8 mouse cellular contexts compared by ENCODE assay signal in genomic region chr12:84218289-84219120, GRCm38 (mm10). TPM values are rescaled to one million over a fixed set of nuclear protein-coding genes. Genes with fewer than 3 reads are reported as not detected.
A peak's percentile ranks its signal among the peaks of the same experiment; 100 is the strongest.
DNase-seq lines count a peak whose midpoint lies in the region; ATAC-seq and TF ChIP-seq lines count a peak whose summit lies in the region.

TSS of gene Elmsan1 (minus strand) at chr12:84218881.

- TF ChIP-seq CTCF in left cerebral cortex, adult 2 months (IDR thresholded peaks at IDR 0.05) = no peak

- peak within 1 kb of the TSS; percentile 67 for H3K9ac ChIP-seq in hindbrain, embryonic 15.5 days

- peaks cover 49% of the 10 kb centered on the region for H3K4me1 ChIP-seq in hindbrain, embryonic 15.5 days (replicated peaks)

- DNase-seq in R1 (ENCODE audit: low read depth, low spot score) = peak; percentile 68
- peak; percentile 66 to 78 for DNase-seq in cerebellum, postnatal 25 days
- peak; percentile 69 to 70 for DNase-seq in gastrocnemius, adult 8-10 months (ENCODE audit: low spot score in 2 of 2)
- DNase-seq in left cerebral cortex, adult 2 months (ENCODE audit: extremely low spot score in 1 of 2, low spot score in 2 of 2) = peak; percentile 51 to 69
- DNase-seq in lung, postnatal 4 days = peak; percentile 88 to 92
- DNase-seq in retina, postnatal 1 day = peak; percentile 86
- DNase-seq in urinary bladder, adult 18-20 months (ENCODE audit: low spot score in 2 of 2) = peak; percentile 70 to 76

- peak within 1 kb of the TSS; percentile 77 for H3K4me3 ChIP-seq in hindbrain, embryonic 15.5 days
- peak within 1 kb of the TSS; percentile 82 for H3K4me3 ChIP-seq in left cerebral cortex, adult 2 months

- no peaks in the 10 kb centered on the region for H3K9me3 ChIP-seq in hindbrain, embryonic 15.5 days

- ATAC-seq in hindbrain, embryonic 15.5 days (ENCODE audit: low FRiP score, low read depth) = peak; percentile 83

- under 1% methylated on average over 77 of the region's 82 CpGs for WGBS in hindbrain, embryonic 15.5 days

- intact Hi-C loops in left cerebral cortex, adult 2 months (cut with DNase I) = loop anchor here (1.0 kb wide), 2 partner anchors 24 to 42 kb away; no protein-coding TSS in a partner anchor

- H3K36me3 ChIP-seq in hindbrain, embryonic 15.5 days = no peaks in the 10 kb centered on the region

- no peaks in the 10 kb centered on the region for H3K27me3 ChIP-seq in hindbrain, embryonic 15.5 days

- H3K27ac ChIP-seq in hindbrain, embryonic 15.5 days (replicated peaks) = peak within 1 kb of the TSS; percentile 74
- H3K27ac ChIP-seq in left cerebral cortex, adult 2 months = peak within 1 kb of the TSS; percentile 88

- peak within 1 kb of the TSS; percentile 99 for H3K4me2 ChIP-seq in hindbrain, embryonic 15.5 days

RNA-seq across cellular contexts. Expression of gene Elmsan1, which starts in this region (rescaled TPM):
- total RNA-seq in gastrocnemius, adult 8-10 months (2022) = 1 to 10 TPM; 5.7 to 9.1 (median 7.4) TPM
- 4.5 and 4.9 TPM in 2 replicates for polyA plus RNA-seq in hindbrain, embryonic 15.5 days (2015; fragmentation: Nextera tagmentation; extraction: Ambion mirVana)
- total RNA-seq in left cerebral cortex, adult 2 months (2021) = 10 to 100 TPM; 16.6 to 22.8 TPM

Comparison
In these comparisons a context has a peak if more than half of its experiments do, and no peak if none do; other contexts are left out.
1. Peak in every context shown above with its lines: DNase-seq, ATAC-seq, H3K4me3 ChIP-seq and H3K27ac ChIP-seq.